Mouse (Mus musculus): ENCODE data around the gene Stk39. TPM values are rescaled to one million over a fixed set of nuclear protein-coding genes. Genes with fewer than 3 reads are reported as not detected.

The Stk39 gene
- polyA plus RNA-seq, 1 experiment from 2014 or later = 51.3 TPM

DNA sequence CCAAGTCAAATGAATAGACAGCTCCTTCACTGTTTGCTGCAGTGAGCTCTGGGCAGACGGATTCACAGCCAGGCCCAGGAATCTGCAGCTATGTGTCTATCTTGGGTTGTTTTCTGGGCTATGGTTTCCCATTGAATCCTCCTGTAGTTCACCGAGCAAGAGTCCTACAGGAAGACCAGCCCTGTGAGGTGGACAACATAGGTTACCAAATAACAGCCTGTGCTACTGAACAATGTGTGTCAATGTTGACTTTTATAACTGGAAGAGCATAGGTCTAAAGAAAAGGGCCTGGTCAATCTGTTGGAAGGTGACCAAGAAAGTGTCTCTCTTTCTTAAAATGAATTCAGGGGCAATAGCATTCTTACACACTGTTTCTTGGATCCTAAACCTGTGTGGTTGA, 218.8 kb downstream of the Stk39 start:
- no peaks in the 10 kb centered on the region for H3K27me3 ChIP-seq (ENCODE audit: control insufficient read depth, insufficient read depth, low read length)
- WGBS = 82% methylated on average over 2 of the region's 2 CpGs
- ATAC-seq (ENCODE audit: low FRiP score) = no peak

DNA sequence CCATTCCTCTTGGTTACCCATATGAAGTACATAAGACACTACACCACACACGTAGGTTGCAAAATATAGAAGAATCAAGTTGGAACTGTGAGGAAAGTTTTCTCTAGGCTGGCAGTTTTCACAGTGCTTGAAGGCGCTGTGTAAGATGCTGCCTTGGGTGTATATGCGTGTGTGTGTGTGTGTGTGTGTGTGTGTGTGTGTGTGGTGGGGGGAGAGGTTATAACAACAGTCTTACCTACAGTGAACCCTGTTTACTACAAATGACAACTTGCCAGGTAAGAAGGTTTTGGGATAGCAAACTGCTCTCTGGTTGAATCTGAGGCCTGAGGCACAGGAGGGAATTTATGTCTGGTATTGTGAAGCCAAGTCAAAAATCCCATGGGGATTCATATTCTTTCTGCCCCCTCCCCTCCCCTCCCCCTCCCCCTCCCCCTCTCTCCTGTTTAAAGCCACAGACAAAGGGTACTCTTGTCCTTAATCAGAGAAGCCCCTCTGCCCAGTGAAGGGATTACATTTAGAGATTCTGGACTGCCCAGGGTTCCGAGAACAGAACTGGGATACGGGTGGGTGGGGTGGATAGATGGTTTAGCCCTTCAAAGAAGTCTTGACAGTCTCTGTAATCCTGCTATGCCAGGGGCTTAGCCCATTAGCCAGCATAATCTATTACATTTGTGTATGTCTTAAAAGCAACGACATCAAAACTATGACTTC, 219.9 kb downstream of the Stk39 start:
- Histone ChIP-seq H3K4me2 (replicated peaks) (no peak overlapping the region), H3K4me1 (replicated peaks; ENCODE audit: control insufficient read depth, insufficient read depth, low read length) (0 out of 2 replicates have a peak, but pooled peaks cover 3% of the 10 kb centered on the region), H3K27ac (no peak overlapping the region), H3K9me3 (ENCODE audit: control insufficient read depth, low read length) (no peaks in the 10 kb centered on the region), H3K9ac (no peak overlapping the region), H3K4me3 (replicated peaks; ENCODE audit: low read length) (no peak overlapping the region), H3K36me3 (replicated peaks; ENCODE audit: control insufficient read depth, insufficient read depth) (peaks cover 9% of the 10 kb centered on the region; the same call in 1 of the 2 replicates), H3K27me3 (ENCODE audit: control insufficient read depth, insufficient read depth, low read length) (no peaks in the 10 kb centered on the region)
- 71% methylated on average over 6 of the region's 6 CpGs for WGBS
- DNase-seq (ENCODE audit: low spot score) (no peak), ATAC-seq (ENCODE audit: low FRiP score) (no peak)

More for the DNA sequence above, 218.8 kb downstream of the Stk39 start:
- Histone ChIP-seq H3K9ac (no peak overlapping the region), H3K4me2 (replicated peaks) (no peak overlapping the region), H3K27ac (no peak overlapping the region), H3K36me3 (replicated peaks; ENCODE audit: control insufficient read depth, insufficient read depth) (0 out of 2 replicates have a peak, but pooled peaks cover under 1% of the 10 kb centered on the region), H3K4me1 (replicated peaks; ENCODE audit: control insufficient read depth, insufficient read depth, low read length) (0 out of 2 replicates have a peak, but pooled peaks cover 3% of the 10 kb centered on the region), H3K4me3 (replicated peaks; ENCODE audit: low read length) (no peak overlapping the region), H3K9me3 (ENCODE audit: control insufficient read depth, low read length) (no peaks in the 10 kb centered on the region)
- DNase-seq (ENCODE audit: low spot score) = no peak

DNA sequence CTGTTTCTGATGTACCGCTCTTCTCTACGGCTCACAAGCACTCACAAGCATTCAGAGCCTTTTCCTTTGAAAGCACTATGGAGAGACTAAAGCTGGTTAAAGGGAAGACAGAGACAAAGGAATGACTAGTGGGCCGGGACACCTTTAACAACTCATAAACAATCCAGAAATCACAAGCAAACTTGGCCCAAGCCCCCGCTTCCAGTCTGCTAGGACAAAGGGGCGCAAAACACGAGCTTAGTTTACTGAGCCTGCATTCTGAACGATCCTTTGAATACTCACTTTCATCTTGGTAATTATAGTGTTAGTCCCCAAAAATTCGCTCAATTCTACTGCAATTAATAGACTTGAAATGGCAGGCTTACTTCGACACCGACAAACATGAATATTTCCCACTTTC, 221.2 kb downstream of the Stk39 start:
- Histone ChIP-seq H3K27ac (no peak overlapping the region), H3K9ac (no peak overlapping the region), H3K4me2 (replicated peaks) (no peak overlapping the region), H3K9me3 (ENCODE audit: control insufficient read depth, low read length) (no peaks in the 10 kb centered on the region), H3K36me3 (replicated peaks; ENCODE audit: control insufficient read depth, insufficient read depth) (peaks cover 9% of the 10 kb centered on the region; the same call in 1 of the 2 replicates), H3K4me3 (replicated peaks; ENCODE audit: low read length) (no peak overlapping the region), H3K4me1 (replicated peaks; ENCODE audit: control insufficient read depth, insufficient read depth, low read length) (0 out of 2 replicates have a peak, but pooled peaks cover 3% of the 10 kb centered on the region), H3K27me3 (ENCODE audit: control insufficient read depth, insufficient read depth, low read length) (no peaks in the 10 kb centered on the region)
- no peak for ATAC-seq (ENCODE audit: low FRiP score)
- DNase-seq (ENCODE audit: low spot score) = no peak
- 81% methylated on average over 10 of the region's 10 CpGs for WGBS

DNA sequence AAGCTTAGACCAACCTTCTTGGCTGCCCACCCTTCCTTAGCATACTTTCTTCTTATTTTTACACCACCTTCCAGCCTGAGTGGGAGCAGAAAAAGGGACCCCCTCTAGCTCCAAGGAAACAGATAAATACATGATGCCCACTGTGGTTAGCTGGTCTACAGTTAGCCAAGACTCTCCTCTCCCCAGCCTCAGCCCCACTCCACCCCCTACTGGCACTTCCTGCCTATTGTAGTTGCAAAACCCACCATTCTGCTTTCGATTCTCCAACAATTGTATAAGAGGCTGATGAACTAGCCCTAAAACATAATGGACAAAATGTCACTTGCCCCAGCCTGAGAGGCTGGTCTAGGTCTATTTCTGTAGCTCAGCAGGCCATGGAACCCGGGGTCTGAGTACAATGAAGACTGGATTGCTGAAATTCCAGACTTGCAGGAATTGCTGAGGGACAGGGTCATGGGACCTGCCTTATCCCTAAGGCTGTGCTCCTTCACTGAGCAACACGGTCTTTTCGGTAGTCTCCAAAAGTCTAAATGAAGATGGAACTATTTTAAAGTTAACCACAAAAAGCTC, 222.1 kb downstream of the Stk39 start:
- Histone ChIP-seq H3K27ac (no peak overlapping the region), H3K4me3 (replicated peaks; ENCODE audit: low read length) (no peak overlapping the region), H3K36me3 (replicated peaks; ENCODE audit: control insufficient read depth, insufficient read depth) (peaks cover 9% of the 10 kb centered on the region; the same call in 1 of the 2 replicates), H3K27me3 (ENCODE audit: control insufficient read depth, insufficient read depth, low read length) (no peaks in the 10 kb centered on the region), H3K4me2 (replicated peaks) (no peak overlapping the region), H3K4me1 (replicated peaks; ENCODE audit: control insufficient read depth, insufficient read depth, low read length) (no peaks in the 10 kb centered on the region), H3K9ac (no peak overlapping the region), H3K9me3 (ENCODE audit: control insufficient read depth, low read length) (no peaks in the 10 kb centered on the region)
- ATAC-seq (ENCODE audit: low FRiP score) = no peak
- WGBS = 48% methylated on average over 4 of the region's 4 CpGs
- DNase-seq (ENCODE audit: low spot score) = no peak

DNA sequence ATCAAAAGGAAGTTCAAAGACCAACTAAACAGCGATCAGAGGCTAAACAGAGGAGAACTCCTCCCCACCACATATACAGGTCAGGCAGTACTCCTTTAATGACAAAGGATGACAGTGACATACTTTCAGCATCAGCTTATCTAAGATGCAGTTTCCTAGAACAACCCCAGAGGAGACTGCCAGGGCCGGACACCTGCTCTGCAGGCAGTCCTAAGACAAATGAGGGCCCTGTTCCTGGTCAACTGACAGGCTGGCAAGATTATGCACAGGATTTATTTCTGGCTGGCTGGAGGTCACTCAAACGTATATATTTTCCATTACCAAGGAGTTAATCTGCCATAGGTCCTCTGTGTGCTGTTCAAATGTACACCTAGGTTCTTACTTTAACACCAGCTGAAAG, 225.8 kb downstream of the Stk39 start:
- no peak overlapping the region for H3K4me2 ChIP-seq (replicated peaks)
- no peaks in the 10 kb centered on the region for H3K9me3 ChIP-seq (ENCODE audit: control insufficient read depth, low read length)
- peaks cover 9% of the 10 kb centered on the region; the same call in 1 of the 2 replicates for H3K36me3 ChIP-seq (replicated peaks; ENCODE audit: control insufficient read depth, insufficient read depth)
- H3K4me1 ChIP-seq (replicated peaks; ENCODE audit: control insufficient read depth, insufficient read depth, low read length) = no peaks in the 10 kb centered on the region
- ATAC-seq (ENCODE audit: low FRiP score) (no peak), DNase-seq (ENCODE audit: low spot score) (no peak)
- H3K27ac ChIP-seq = no peak overlapping the region
- no peak overlapping the region for H3K9ac ChIP-seq
- no peaks in the 10 kb centered on the region for H3K27me3 ChIP-seq (ENCODE audit: control insufficient read depth, insufficient read depth, low read length)
- 56% methylated on average over 3 of the region's 3 CpGs for WGBS
- H3K4me3 ChIP-seq (replicated peaks; ENCODE audit: low read length) = no peak overlapping the region

DNA sequence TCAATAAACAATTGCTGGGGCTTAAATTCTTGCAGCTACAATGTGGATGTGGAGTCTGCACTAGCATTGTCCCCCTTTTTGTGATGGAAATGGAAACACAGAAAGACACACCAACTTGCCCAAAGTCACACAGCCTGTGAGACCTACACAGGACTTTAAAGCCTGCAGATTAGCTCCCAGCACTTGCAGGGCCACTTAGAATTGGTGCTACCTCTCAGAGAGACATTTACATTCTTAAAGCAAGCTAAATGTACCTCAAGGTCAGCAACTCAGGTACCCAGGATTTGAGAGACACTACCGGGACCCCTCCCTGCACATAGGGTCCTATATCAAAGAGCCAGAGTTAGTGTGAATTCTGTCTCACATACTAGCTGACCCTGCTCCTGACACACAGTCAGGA, 227.5 kb downstream of the Stk39 start:
- Histone ChIP-seq H3K27me3 (ENCODE audit: control insufficient read depth, insufficient read depth, low read length) (no peaks in the 10 kb centered on the region), H3K4me3 (replicated peaks; ENCODE audit: low read length) (no peak overlapping the region), H3K4me1 (replicated peaks; ENCODE audit: control insufficient read depth, insufficient read depth, low read length) (no peaks in the 10 kb centered on the region), H3K9ac (no peak overlapping the region), H3K27ac (no peak overlapping the region), H3K4me2 (replicated peaks) (no peak overlapping the region), H3K9me3 (ENCODE audit: control insufficient read depth, low read length) (no peaks in the 10 kb centered on the region), H3K36me3 (replicated peaks; ENCODE audit: control insufficient read depth, insufficient read depth) (peaks cover 9% of the 10 kb centered on the region; the same call in 1 of the 2 replicates)
- WGBS = 82% methylated on average over 1 of the region's 1 CpGs
- DNase-seq (ENCODE audit: low spot score) (no peak), ATAC-seq (ENCODE audit: low FRiP score) (no peak)

DNA sequence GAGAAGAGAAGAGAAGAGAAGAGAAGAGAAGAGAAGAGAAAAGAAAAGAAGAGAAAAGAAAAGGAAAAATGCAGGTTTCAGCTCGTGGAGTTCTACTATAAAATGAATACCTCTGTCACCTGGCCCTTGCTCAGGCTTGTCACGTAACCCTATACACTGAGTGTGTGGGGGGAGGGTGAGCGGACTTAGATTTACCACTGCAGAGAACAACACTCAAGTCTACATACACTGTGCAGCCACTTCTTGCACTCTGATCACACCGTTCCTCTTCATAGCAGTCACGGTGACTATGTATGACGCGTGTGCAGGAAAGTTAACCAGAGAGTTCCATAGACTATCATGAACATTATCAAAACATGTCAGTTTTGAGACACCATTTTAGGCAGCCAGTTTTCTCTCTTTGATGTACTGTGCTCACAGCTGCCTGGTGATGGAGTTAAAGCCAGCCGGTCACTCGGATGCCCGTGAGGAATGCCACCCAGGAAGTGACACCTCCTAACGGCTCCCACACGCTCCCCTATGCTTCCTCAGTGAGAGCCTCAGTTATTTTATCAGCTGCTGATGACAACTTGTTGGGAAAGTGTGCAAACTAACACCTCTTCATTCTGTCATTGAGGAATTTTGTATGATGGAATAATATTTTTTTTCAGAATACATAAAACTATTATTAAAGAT, 228.1 kb downstream of the Stk39 start:
- H3K9ac ChIP-seq = no peak overlapping the region
- H3K4me1 ChIP-seq (replicated peaks; ENCODE audit: control insufficient read depth, insufficient read depth, low read length) = no peaks in the 10 kb centered on the region
- no peak overlapping the region for H3K27ac ChIP-seq
- H3K36me3 ChIP-seq (replicated peaks; ENCODE audit: control insufficient read depth, insufficient read depth) = peaks cover 9% of the 10 kb centered on the region; the same call in 1 of the 2 replicates
- WGBS = 85% methylated on average over 12 of the region's 12 CpGs
- H3K4me3 ChIP-seq (replicated peaks; ENCODE audit: low read length) = no peak overlapping the region
- no peaks in the 10 kb centered on the region for H3K9me3 ChIP-seq (ENCODE audit: control insufficient read depth, low read length)
- no peak for ATAC-seq (ENCODE audit: low FRiP score)
- no peaks in the 10 kb centered on the region for H3K27me3 ChIP-seq (ENCODE audit: control insufficient read depth, insufficient read depth, low read length)
- H3K4me2 ChIP-seq (replicated peaks) = no peak overlapping the region
- DNase-seq (ENCODE audit: low spot score) = no peak

DNA sequence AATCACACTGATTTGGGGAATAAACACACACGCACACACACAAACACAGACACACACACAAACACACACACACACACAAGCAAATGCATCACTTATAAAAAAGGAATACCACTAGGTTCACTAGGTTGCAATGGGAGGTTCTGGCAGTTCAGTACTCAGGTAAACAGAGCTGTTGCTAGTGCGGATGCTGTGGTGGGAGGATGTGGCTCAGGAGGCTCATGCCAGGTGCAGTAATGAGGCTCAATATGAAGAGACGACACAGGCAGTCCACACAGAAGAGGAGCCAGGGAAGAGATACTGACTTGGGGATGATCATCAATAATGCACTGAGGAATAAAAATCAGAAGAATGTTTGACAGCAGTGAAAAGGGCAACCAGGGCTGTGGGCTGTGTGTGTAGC, 228.8 kb downstream of the Stk39 start:
- WGBS = 80% methylated on average over 3 of the region's 3 CpGs
- Histone ChIP-seq H3K9me3 (ENCODE audit: control insufficient read depth, low read length) (no peaks in the 10 kb centered on the region), H3K27ac (no peak overlapping the region), H3K9ac (no peak overlapping the region), H3K4me3 (replicated peaks; ENCODE audit: low read length) (no peak overlapping the region), H3K36me3 (replicated peaks; ENCODE audit: control insufficient read depth, insufficient read depth) (peaks cover 9% of the 10 kb centered on the region; the same call in 1 of the 2 replicates), H3K4me2 (replicated peaks) (no peak overlapping the region), H3K27me3 (ENCODE audit: control insufficient read depth, insufficient read depth, low read length) (no peaks in the 10 kb centered on the region), H3K4me1 (replicated peaks; ENCODE audit: control insufficient read depth, insufficient read depth, low read length) (no peaks in the 10 kb centered on the region)
- ATAC-seq (ENCODE audit: low FRiP score) (no peak), DNase-seq (ENCODE audit: low spot score) (no peak)

DNA sequence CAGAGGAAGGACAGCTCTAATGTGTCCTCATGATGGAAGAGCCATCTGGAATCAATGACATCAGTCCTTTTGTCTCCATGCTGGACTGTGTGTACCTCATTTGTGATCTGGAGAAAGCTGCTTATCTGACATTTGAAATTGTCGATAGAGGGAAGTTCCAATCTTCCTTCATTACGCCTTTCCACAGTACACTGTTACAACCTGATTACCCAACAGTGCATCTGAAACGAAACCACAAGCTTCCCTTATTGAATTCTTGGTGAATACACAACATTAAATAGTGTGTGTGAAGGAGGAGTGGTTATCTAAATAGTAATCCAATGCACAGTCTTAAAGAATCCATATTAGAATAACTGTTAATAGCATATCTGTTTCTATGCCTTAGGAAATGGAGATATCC, 230.0 kb downstream of the Stk39 start:
- DNase-seq (ENCODE audit: low spot score) (no peak), ATAC-seq (ENCODE audit: low FRiP score) (no peak)
- Histone ChIP-seq H3K4me1 (replicated peaks; ENCODE audit: control insufficient read depth, insufficient read depth, low read length) (no peaks in the 10 kb centered on the region), H3K27me3 (ENCODE audit: control insufficient read depth, insufficient read depth, low read length) (no peaks in the 10 kb centered on the region), H3K4me3 (replicated peaks; ENCODE audit: low read length) (no peak overlapping the region), H3K4me2 (replicated peaks) (no peak overlapping the region), H3K27ac (no peak overlapping the region), H3K9me3 (ENCODE audit: control insufficient read depth, low read length) (no peaks in the 10 kb centered on the region), H3K36me3 (replicated peaks; ENCODE audit: control insufficient read depth, insufficient read depth) (no peaks in the 10 kb centered on the region), H3K9ac (no peak overlapping the region)
- 86% methylated on average over 3 of the region's 3 CpGs for WGBS

Measured in hindbrain, embryonic 14.5 days (tissue).